Mouse (Mus musculus) hematopoietic stem cell, adult 5-6 weeks (primary cell): ENCODE measurements around the gene Klk4. TPM values are rescaled to one million over a fixed set of nuclear protein-coding genes. Genes with fewer than 3 reads are reported as not detected.

Source experiments
- ATAC-seq, 2 experiments: fragments of 125-278 bp in 1 of 2; replicated peaks in 1 of 2; 2 replicates each; pipeline ENCODE4 v1.8.0; 2016 to 2017; ENCODE audit warnings: inconsistent platforms in 2 of 2, mild to moderate bottlenecking in 2 of 2, moderate number of reproducible peaks in 2 of 2, low read depth in 1 of 2, moderate TSS enrichment in 1 of 2; ENCODE audit not compliant: low FRiP score in 2 of 2, poor library complexity in 2 of 2, severe bottlenecking in 2 of 2, insufficient read depth in 1 of 2, low TSS enrichment in 1 of 2
- total RNA-seq: library from RNA; stranded (forward); fragments of 172-1452, 232-1000 nt; gene quantifications from 2 replicates; pipeline ENCODE4 v1.2.3, GENCODE M21; 2017

The Klk4 gene
- total RNA-seq, 1 experiment from 2014 or later: not detected

GRCm38 (mm10) chr7:43894836-43895235 lies 13.9 kb downstream of the Klk4 start:
- peak; percentile 81 to 92 for ATAC-seq

DNA sequence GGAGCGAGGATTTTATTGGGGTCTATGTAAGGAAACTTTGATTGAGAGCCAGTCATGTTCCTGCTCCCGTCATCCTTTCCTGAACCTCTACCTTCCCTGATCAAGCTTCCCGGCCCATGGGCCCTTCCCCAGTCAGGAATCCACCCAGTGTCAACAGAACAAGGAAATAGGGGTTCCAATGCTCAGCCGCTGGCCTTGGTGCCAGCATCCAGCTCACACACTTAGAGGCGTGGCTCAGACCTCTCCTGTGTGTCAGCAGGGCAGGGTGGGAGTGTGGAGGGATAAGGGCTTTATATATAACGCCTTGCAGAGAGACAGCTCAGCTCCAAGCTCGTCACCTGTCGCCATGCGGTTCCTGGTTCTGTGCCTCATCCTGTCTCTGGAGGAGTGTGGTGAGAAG lies 33.9 kb downstream of the Klk4 start:
- no peak for ATAC-seq

GRCm38 (mm10) chr7:43918426-43918825 lies 37.5 kb downstream of the Klk4 start:
- no peak for ATAC-seq

GRCm38 (mm10) chr7:43918871-43919270 lies 37.9 kb downstream of the Klk4 start:
- ATAC-seq: no peak

DNA sequence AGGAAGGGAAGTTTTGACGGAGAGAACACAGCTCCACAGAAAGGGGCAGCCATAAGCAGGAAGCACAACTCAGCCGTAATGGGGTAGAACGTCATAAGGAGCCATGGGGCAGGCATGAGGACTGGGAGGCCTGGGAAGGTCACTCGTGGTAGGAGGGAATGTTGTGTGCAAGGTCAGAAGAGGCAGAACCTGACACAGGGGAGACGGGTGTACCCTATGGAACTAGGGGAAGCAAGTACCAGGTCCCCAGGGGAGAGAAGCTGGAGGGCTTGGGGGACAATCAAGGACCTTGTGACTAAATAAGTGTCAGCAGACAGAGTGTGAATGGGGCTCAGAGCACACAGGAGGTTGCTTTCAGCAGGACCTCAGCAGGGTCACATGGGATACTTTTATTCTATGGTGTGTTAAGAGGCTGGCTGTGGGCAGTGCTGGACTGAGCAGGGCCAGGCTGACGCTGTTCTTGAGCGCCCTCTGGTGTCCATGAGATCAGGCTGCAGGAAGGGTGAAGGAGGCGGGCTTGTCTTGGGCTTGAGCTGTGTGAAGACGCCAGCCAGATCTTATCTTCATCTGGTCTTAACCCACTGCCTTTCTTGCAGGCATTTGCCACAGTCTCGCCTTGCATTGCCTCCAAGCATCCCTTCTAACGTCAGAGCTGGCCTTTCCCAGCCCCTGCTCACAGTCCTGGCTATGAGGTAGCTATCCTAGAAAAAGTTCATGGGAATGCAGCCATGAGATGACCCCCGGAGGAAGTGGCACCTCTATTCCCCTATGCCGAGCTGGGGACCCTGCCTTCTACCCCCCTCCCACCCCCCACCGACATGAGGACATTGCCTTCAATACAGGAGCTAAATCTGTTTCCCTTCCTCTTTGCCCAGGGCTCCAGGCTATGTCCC lies 38.8 kb downstream of the Klk4 start:
- peak; percentile 89 to 90 for ATAC-seq

- no peak; a peak in 1 of 4 replicates for ATAC-seq
Observed at GRCm38 (mm10) chr7:43920582-43920981, 39.6 kb downstream of the Klk4 start.

GRCm38 (mm10) chr7:43921087-43921486 lies 40.1 kb downstream of the Klk4 start:
- no peak for ATAC-seq

- ATAC-seq: no peak
Observed at GRCm38 (mm10) chr7:43921941-43922340, 41.0 kb downstream of the Klk4 start.

DNA sequence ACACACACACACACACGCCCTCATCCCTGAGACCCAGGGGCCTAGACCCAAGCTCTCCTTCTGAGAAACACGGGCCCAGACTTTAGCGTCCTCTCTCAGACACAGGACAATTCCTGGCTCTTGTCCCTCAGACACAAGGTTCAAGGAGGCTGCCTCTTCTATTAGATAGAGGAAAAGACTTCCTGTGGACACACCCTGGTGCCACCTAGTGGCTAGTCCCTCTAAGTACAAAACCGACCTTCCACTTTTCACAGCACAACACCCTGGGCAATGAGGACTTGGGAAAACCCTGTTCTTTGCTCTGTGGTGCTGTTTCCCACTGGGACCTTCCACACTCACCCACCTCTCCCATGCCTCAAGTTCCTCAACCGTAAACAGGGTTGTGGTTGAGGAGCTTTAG lies 45.0 kb downstream of the Klk4 start:
- ATAC-seq: no peak

DNA sequence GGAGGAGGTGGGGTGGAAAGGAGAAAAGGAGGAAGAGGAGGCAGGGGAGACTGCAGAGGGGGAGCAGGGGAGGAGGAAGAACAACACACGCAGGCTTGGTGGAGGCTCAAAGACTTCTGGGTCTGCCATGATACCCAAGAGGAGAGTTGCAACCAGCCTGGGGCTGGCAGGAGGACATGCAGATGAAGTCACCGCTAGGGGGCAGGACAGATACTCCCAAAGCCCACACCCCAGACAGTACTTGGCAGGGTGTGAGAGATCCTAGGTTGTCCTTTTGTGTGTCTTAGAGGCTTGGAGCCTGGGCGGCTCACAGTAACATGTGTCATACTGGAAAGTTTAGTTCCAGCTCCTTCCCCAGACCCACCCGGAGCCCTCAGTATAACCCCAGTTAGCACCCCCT lies 47.6 kb downstream of the Klk4 start:
- 0 out of 4 replicates have a peak, but pooled peaks have one; percentile 34 to 46 for ATAC-seq

DNA sequence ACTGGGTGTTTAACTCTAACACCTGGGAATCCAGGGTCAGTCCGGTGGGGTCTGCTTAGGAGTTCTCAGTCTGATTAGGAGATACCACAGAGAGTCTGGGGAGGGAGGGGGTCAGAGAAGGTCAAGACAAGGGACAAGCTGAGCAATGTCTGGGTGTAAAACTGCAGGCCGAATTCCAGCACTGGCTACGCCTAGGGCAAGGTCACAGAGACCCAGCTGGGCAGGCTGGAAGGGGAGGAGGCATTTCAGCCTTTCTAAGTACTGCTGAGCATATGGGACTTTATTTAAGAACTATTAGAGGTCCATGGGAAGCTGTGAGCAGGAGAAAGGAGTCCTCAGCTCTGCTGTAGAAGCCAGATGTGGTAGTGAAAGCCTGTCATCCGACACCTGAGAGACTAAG lies 51.4 kb downstream of the Klk4 start:
- ATAC-seq: no peak

GRCm38 (mm10) chr7:43933440-43933839 lies 52.5 kb downstream of the Klk4 start, which contains the start of gene Klk15:
TSS of gene Klk15 (plus strand) at chr7:43933740.
- no peak for ATAC-seq

DNA sequence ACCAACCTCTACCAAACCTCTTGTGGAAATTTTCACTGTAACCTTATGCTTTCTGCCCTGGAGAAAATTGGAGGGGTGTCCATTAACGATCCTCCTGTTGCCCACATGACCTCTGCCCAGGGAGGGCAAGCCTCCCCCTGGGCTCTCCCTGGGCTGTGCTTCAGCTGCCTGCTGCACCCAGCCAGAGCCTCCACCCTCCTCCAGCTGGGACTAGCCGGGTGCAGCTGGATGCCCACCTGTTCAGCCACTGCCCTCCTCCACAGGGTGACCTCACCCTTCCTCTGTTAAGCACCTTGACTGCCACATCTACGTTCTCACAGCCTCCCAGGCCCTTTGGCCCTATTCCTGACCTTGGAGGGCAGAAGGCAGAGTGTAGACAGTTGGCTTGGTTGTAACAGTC lies 53.8 kb downstream of the Klk4 start:
- ATAC-seq: no peak

Other genes with a start within 250 kb of the Klk4 start
- not detected in 2 replicates for gene Ceacam18, start 246.5 kb upstream of the Klk4 start, total RNA-seq
- 1.7 and 4.1 TPM in 2 replicates for gene Siglece, start 221.0 kb upstream of the Klk4 start, total RNA-seq
- 6.3 and 9.8 TPM in 2 replicates for gene Ctu1, start 209.1 kb upstream of the Klk4 start, total RNA-seq
- gene Klk14, start 190.7 kb upstream of the Klk4 start, total RNA-seq: not detected in 2 replicates
- not detected in 2 replicates for gene Klk13, start 168.6 kb upstream of the Klk4 start, total RNA-seq
- not detected in 2 replicates for gene Klk12, start 112.3 kb upstream of the Klk4 start, total RNA-seq
- gene Klk11, start 106.6 kb upstream of the Klk4 start, total RNA-seq: not detected in 2 replicates
- gene Klk10, start 100.1 kb upstream of the Klk4 start, total RNA-seq: not detected in 2 replicates
- gene Klk9, start 89.3 kb upstream of the Klk4 start, total RNA-seq: not detected in 2 replicates
- 45.1 and 49.5 TPM in 2 replicates for gene Klk8, start 83.6 kb upstream of the Klk4 start, total RNA-seq
- gene Klk7, start 69.9 kb upstream of the Klk4 start, total RNA-seq: 0.10 TPM in 1 of 2 replicates, not detected in the other
- not detected in 2 replicates for gene Klk6, start 56.7 kb upstream of the Klk4 start, total RNA-seq
- not detected in 2 replicates for gene Klk5, start 39.2 kb upstream of the Klk4 start, total RNA-seq
- not detected in 2 replicates for gene Klk15, start 52.6 kb downstream of the Klk4 start, total RNA-seq
- gene Klk1b8, start 69.5 kb downstream of the Klk4 start, total RNA-seq: not detected in 2 replicates
- gene Klk1b1, start 85.6 kb downstream of the Klk4 start, total RNA-seq: not detected in 2 replicates
- gene Klk1b9, start 94.9 kb downstream of the Klk4 start, total RNA-seq: not detected in 2 replicates
- gene Klk1b11, start 114.7 kb downstream of the Klk4 start, total RNA-seq: not detected in 2 replicates
- gene Klk1b26, start 131.0 kb downstream of the Klk4 start, total RNA-seq: not detected in 2 replicates
- not detected in 2 replicates for gene Klk1b27, start 171.1 kb downstream of the Klk4 start, total RNA-seq
- not detected in 2 replicates for gene Klk1b21, start 221.2 kb downstream of the Klk4 start, total RNA-seq
- gene Klk1b22, start 231.5 kb downstream of the Klk4 start, total RNA-seq: not detected in 2 replicates